Mouse (Mus musculus): Measurements from ENCODE around the gene Pik3ap1.

GRCm38 (mm10) chr19:41299446-41299845 is 85.5 kb downstream of the Pik3ap1 start:
- TF ChIP-seq CTCF (IDR thresholded peaks at IDR 0.05; ENCODE audit: insufficient read depth, low read length) (no peak), POLR2A (IDR thresholded peaks at IDR 0.05; ENCODE audit: borderline replicate concordance, extremely low read depth, low read depth, low read length) (no peak)
